Mouse (Mus musculus) gastrocnemius, adult 2 months (tissue): ENCODE results near the gene Mgrn1. TPM values are rescaled to one million over a fixed set of nuclear protein-coding genes. Genes with fewer than 3 reads are reported as not detected.

Experiments
- DNase-seq: peaks from one replicate; pipeline ENCODE4 v3.0.0; 2022
- H3K27ac ChIP-seq: fragments of 200-600 bp; 2 replicates; pipeline ENCODE4 v1.8.1; 2022; ENCODE audit warnings: mild to moderate bottlenecking
- H3K4me3 ChIP-seq: fragments of 200-600 bp; 2 replicates; pipeline ENCODE4 v1.8.1; 2022; ENCODE audit warnings: mild to moderate bottlenecking, moderate library complexity
- CTCF ChIP-seq: fragments of 200-600 bp; IDR thresholded peaks from 2 replicates; pipeline ENCODE4 v1.8.1; 2022; ENCODE audit warnings: antibody characterized with exemption, mild to moderate bottlenecking, moderate library complexity
- intact Hi-C: fragments of 180-260 bp; cut with DNase I; formaldehyde crosslinking; loops from one replicate; pipeline ENCODE4 v1.15.1; 2025
- total RNA-seq, 2 experiments: library from RNA; stranded (reverse); gene quantifications; 2 replicates each; pipeline ENCODE4 v1.2.3; 2021

The Mgrn1 gene
- total RNA-seq, 2 experiments from 2014 or later: 53.5 to 66.1 TPM

DNA sequence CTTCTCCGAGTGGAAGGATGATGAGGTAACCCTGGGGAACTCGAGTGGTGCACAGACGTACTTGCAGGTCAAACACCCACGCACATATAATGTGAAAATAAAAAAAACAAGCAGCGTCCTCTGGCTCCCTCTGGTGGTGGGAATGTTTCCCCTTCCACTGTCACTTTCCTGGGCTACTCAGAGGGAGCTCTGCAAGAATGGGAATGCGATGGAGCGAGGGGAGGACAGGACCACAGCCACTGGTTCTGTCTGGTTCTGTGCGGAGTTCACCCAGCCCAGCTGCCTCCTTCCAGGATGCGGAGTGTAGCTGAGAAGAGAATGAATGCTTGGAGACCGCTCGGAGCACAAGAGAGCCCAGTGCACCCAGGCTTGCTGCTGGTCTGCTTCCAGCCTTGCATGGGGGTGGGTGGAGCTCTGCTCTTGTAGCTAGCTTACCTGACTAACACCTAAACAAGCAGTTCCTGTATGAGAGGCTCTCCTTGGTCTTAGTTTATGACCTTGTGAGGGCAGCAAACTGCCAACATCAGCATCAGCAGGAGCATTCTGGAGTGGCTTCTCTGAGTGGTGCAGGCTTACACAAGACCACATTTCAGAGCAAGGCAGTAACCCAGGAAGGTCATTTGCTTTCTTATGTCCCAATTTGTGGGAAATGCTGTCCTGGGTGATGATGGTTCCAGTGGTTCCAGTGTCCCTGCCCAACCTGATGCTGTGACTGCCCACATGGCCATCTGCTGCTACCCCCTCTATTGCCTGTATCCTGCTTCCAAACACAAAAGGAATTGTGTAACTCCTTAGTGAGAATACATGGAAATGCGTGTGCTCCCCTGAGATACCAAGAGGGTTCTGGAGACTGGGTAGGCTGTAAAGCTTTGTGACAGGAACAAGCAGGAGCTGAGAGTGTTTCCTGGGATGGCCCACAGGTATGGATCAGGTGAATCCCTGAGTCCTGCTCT is 28.0 kb downstream of the Mgrn1 start:
- peak; percentile 83 for DNase-seq
- Histone ChIP-seq H3K4me3 (peak overlapping the region; percentile 5; the same call in 1 of the 2 replicates), H3K27ac (peak overlapping the region; percentile 78)
- intact Hi-C loops: loop anchor here (2.0 kb wide), 1 partner anchor 35 kb away; no protein-coding TSS in a partner anchor
- TF ChIP-seq CTCF: peak; percentile 99

DNA sequence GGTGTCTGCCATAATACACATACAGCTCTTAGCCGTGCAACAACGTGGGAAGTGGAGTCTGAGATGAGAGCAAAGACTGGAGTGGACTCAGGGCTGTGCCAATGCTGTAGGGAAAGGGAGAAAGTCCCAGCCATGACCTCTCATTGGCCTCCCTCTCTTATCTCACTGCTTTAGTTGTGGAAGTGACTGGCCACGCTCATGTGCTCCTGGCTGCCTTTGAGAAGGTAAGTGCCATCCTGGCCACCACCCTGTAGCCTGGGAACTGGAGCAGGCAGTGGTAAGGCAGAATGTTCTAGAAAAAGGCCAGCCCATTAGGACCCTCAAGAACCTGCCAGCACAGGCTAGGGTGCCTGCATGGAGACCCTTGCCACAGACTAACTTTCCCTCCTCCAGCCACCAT is 29.9 kb downstream of the Mgrn1 start:
- DNase-seq: no peak
- intact Hi-C loops: no loop called here
- no peak for TF ChIP-seq CTCF
- no peak overlapping the region for H3K27ac ChIP-seq
- H3K4me3 ChIP-seq: no peak overlapping the region

DNA sequence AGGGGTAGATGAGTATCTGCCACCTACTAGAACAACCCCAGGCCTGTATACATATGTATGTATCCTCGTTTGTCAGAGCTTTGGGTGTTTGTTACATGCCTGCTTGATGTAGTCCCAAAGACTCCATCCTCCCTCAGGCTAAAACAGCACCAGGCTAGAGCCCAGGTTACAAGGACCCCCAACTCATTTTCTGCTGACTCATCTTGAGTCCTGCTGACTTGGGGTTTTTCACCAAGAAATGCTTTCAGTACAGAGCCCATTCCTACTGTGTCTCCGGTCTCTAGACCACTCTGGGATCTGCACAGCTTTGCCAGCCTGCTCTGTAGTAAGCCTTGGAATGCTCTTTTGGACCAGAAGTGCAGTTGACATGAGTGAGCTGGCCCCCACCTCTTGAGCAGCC is 30.6 kb downstream of the Mgrn1 start:
- H3K27ac ChIP-seq: no peak overlapping the region
- intact Hi-C loops: no loop called here
- no peak for DNase-seq
- no peak overlapping the region for H3K4me3 ChIP-seq
- TF ChIP-seq CTCF: no peak

DNA sequence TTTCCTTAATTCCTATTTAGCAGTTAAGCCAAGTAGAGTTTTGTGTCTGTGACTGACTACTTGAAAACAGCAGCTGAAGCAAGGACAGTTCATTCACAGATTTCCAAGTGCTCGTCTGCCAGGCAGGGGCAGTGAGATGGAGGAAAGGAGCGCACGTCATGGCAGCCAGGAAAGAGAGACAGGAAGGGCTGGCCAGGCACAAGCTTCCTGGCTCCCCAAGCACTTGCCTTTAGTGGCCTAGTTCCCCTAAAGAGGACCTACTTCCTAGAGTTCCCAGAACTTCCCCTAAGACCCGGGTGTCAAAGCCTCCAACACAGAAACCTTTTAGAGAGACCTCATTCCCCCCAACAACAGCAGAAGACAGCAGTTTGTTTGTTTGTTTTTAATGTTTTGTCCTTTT is 34.5 kb downstream of the Mgrn1 start:
- H3K4me3 ChIP-seq: no peak overlapping the region
- peak overlapping the region; percentile 56 for H3K27ac ChIP-seq
- intact Hi-C loops: no loop called here
- TF ChIP-seq CTCF: no peak
- DNase-seq: no peak

DNA sequence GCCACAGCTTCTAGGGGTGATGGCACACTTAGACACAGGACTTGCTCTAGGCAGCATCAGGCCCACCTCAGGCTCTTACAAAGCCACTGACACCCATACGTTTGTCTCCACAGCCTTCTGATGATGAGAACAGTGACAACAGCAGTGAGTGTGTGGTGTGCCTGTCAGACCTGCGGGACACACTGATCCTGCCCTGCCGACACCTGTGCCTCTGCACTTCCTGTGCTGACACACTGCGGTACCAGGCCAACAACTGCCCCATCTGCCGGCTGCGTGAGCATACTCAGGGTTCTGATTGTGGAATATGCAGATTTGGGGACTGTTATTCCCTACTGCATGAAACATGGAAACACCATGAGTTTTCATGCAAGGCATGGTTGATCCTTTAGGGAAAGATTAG is 36.4 kb downstream of the Mgrn1 start:
- TF ChIP-seq CTCF: no peak
- intact Hi-C loops: no loop called here

DNA sequence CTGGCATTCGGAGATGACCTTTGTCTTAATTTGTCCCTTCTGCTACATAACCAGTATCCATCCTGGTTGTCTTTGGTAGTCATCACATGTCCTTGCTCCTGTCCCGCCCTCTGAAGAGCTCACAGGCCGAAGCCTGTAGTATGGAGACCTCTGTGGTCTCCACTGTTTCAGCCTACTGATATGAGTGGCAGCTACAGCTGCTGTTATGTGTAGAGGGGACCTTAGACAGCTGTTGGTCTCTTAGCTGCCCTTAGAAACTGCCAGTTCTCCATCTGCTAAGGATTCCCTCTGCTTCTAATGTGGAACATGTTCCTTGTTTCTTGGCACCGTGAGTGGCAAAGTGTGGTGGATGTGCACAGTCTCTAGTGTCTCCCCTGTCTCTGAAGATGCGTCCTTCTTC is 37.9 kb downstream of the Mgrn1 start:
- H3K27ac ChIP-seq: no peak overlapping the region; the same call in 1 of the 2 replicates
- no peak for DNase-seq
- intact Hi-C loops: no loop called here
- H3K4me3 ChIP-seq: no peak overlapping the region
- TF ChIP-seq CTCF: no peak

More for the DNA sequence above, 36.4 kb downstream of the Mgrn1 start:
- no peak overlapping the region for H3K27ac ChIP-seq
- no peak overlapping the region for H3K4me3 ChIP-seq
- no peak for DNase-seq

DNA sequence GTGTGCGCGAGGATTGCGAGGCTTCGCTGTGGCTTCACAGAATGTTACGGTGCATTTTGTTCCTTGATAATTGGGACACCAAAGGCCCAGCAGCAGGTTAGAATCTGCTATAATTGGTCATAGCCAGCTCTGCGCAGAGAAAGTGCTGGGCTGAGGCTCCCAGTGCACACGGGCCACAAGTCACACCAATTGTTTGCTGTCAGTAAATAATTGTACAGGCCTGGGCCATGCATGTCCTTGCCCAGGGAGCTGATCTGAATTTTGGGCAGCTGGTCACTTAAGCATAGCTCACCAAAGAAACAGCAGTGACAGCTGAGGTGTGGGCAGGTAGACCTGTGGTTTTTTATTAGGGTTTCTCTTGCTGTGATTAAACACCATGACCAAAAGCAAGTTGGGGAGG is 41.9 kb downstream of the Mgrn1 start:
- DNase-seq: no peak
- intact Hi-C loops: no loop called here
- no peak overlapping the region for H3K4me3 ChIP-seq
- H3K27ac ChIP-seq: no peak overlapping the region
- no peak for TF ChIP-seq CTCF

DNA sequence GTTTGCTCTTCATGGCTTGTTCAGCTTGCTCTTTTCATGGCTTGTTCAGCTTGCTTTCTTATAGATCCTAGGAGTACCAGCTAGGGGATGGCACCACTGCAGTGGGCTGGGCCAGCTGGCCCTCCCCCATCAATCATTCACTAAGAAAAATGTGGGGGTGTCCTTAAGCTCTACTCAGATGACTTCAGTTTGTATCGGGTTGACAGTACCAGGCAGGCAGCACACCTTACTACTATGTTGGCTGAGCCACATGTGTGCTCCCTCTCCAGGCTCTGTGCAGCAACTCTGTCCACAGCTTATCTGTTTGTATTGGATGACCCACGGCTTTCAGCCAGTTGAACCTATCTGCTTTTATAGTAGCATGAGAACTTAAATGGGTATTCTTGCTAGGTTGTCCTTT is 42.4 kb downstream of the Mgrn1 start:
- no peak for DNase-seq
- intact Hi-C loops: no loop called here
- TF ChIP-seq CTCF: no peak
- Histone ChIP-seq H3K27ac (no peak overlapping the region), H3K4me3 (no peak overlapping the region)

DNA sequence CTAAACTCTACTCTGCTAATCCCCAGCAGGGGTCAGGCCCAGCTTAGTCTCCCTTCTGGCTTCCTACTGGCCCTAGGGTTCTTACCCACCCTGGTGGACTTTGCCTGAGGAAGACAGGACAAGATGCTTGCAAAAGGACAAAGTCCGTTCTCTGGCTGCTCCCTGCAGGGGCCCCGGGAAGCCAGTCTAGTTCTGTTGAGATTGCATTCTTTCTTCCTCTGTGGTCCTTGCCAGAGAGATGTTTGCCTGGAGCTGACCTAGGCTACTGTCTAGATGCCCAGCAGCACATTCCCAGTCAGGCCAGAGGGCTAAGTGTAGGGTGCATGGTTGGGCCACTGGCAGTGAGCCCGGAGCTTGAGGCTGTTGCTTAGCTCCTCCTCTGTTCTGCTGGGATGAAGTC is 46.4 kb downstream of the Mgrn1 start:
- H3K4me3 ChIP-seq: no peak overlapping the region
- intact Hi-C loops: no loop called here
- peak overlapping the region; percentile 40 for H3K27ac ChIP-seq
- peak; percentile 58 for DNase-seq
- TF ChIP-seq CTCF: no peak

DNA sequence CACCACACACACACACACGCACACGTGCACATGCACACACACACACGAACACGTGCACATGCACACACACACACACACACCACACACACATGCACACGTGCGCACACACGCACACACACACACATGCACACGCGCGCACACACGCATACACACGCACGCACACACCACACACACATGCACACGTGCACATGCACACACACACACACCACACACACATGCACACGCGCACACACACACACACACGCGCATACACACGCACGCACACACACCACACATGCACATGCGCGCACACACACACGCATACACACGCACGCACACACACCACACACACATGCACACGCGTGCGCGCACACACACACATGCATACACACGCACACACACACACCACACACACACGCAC is 49.4 kb downstream of the Mgrn1 start:
- Histone ChIP-seq H3K4me3 (no peak overlapping the region), H3K27ac (no peak overlapping the region)
- no peak for TF ChIP-seq CTCF
- intact Hi-C loops: no loop called here
- DNase-seq: no peak

DNA sequence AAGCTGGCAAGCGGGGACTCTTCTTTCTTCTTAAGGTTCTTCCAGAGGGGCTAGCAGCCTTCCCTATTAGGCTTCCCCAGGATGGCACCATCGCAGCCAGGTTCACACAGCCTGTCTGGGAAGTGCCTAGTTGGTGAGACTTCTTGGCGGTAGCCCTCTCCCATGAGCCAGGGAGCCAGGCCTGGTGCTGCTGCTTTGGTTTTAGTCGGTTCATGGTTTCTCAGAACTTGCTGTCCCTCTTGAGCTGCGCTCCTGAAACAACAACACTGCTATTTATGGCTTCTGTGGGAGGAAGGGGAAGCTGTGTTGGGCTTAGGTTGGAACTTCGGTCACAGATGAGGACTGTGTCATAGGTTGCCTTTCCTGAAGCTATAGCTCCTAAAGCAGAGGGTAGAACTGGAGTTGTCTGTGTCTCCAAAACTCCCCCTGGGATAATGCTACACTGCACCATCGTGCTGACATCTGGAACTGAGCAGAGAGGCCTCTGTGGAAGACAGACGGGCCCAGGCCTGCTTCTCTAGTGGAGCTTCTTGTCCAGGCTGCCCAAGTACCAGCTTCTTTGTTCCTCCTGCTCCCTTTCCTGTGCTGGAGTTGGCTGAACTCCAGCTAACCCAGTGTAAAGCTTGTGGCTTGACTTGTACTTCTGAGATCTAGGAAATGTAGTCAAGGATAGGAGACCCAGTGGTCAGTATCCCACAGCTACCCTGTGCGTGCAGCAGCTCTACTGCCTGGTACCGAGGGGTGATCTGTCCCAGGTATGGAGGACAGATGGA is 50.1 kb downstream of the Mgrn1 start:
- Histone ChIP-seq H3K27ac (peak overlapping the region; percentile 48; the same call in 1 of the 2 replicates), H3K4me3 (no peak overlapping the region)
- intact Hi-C loops: no loop called here
- TF ChIP-seq CTCF: no peak
- no peak for DNase-seq

DNA sequence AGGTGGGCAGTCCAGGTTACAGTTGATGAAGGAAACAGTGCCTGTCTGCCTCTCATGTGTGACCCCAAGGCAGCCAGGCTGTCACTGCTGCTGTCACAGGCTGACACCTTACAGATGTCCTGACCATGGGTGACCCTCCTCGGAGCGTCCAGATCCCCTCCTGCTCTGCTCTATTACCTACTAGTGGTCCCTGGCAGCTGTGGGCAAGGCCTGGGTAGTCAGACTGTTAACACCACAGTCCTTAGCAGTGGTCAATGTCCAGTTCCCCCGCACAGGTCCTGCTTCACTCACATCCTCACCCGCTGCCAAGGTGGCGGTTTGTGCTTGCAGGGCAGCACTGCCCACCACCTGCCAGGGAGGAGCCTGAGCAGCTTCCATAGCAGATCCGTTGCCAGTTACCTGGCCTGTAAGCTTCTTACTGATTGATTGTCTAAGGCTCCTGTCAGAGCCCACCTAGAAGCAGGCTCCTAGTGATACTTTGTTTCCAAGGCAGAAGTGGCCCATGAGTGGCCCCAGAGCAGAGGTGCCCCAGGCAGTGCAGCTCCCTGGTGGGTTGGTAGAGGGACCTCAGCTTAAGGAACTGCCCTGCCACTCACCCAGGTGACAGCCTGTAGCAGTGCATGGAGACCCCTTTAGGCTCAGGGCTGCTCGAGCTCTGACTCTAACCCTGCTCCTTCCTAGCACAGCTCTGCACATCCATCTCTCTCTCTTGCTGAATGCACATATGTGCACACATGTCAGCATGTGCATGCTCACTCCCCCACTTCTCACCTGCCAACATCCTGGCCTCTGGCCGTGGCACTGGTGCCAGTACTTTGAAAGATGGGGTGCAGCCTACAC is 51.5 kb downstream of the Mgrn1 start:
- no peak for DNase-seq
- intact Hi-C loops: no loop called here
- no peak overlapping the region for H3K4me3 ChIP-seq
- H3K27ac ChIP-seq: no peak overlapping the region
- TF ChIP-seq CTCF: no peak
